Mouse (Mus musculus) 3134 (cell line): ENCODE results near the gene Tvp23a.

ENCODE experiments used
- DNase-seq: peaks from one replicate; pipeline ENCODE4 v3.0.0-alpha.2; 2011; ENCODE audit warnings: low spot score; ENCODE audit not compliant: insufficient read length; ENCODE audit errors: extremely low read depth

Gene Tvp23a

DNA sequence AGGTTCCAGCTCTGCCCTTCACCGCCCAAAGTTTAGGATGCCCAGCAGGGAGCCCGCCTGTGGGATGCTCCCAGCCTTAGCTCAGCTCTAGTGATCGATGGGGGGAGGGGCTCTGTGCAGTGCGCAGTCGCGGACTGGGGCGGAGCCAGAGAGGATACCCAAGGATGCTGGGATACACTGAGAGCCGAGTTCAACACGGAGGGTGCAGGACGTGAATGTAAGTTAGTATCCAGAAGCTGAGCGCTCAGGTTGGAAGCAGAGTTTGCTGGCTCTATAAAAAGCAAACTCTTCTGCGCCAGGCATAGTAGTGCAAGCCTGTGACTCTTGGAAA lies at the start of gene Tvp23a:
Gene Tvp23a (minus strand): TSS at position 99 of the 331 bp plus-strand sequence.
- no peak for DNase-seq

GRCm38 (mm10) chr16:10495824-10496298 lies 48.7 kb upstream of the Tvp23a start:
- DNase-seq: no peak

GRCm38 (mm10) chr16:10492587-10492986 lies 45.4 kb upstream of the Tvp23a start:
- DNase-seq: no peak

DNA sequence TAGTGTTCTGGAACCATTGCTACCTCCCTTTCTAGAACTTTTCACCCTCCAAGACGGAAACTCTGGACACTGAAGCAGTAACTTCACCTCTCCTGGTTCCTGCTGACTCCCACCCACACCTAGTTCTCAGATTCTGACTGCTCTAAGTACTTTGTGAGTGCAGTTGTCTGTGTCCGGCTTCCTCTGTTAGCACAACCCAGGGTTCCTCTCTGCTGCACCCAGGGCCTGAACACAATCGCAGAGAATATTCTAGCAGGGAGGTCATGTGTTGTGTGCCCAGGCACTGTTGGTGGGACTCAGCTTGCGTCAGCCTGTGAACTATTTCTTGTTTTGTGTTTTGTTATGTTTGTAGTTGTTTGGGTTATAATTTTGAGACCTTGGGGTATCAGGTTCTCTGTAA lies 44.6 kb upstream of the Tvp23a start:
- no peak for DNase-seq

GRCm38 (mm10) chr16:10490503-10491150 lies 43.5 kb upstream of the Tvp23a start:
- no peak for DNase-seq

GRCm38 (mm10) chr16:10489904-10490457 lies 42.8 kb upstream of the Tvp23a start:
- no peak for DNase-seq

GRCm38 (mm10) chr16:10489483-10489882 lies 42.3 kb upstream of the Tvp23a start:
- no peak for DNase-seq

GRCm38 (mm10) chr16:10488769-10489481 lies 41.8 kb upstream of the Tvp23a start:
- no peak for DNase-seq

GRCm38 (mm10) chr16:10487895-10488493 lies 40.8 kb upstream of the Tvp23a start:
- DNase-seq: no peak

- no peak for DNase-seq
These were observed 39.8 kb upstream of the Tvp23a start for GRCm38 (mm10) chr16:10486993-10487392.

DNA sequence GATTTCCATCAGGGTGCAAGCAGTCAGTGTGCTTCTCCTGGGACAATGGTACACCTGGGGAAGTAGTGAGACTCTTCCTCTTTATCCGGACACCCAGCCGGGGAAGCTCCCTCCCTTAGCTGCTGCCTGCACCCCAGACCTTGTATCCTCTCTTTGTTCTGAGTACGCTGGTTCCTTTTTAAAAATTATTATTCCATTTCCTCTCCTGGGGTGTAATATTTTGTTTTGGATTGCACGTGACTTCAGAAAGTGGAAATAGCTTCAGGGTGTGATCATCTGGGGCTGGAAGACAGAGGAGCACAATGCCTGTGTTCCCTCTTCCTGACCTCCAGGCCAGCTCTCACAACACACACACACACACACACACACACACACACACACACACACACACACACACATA lies 35.2 kb upstream of the Tvp23a start:
- DNase-seq: no peak

DNA sequence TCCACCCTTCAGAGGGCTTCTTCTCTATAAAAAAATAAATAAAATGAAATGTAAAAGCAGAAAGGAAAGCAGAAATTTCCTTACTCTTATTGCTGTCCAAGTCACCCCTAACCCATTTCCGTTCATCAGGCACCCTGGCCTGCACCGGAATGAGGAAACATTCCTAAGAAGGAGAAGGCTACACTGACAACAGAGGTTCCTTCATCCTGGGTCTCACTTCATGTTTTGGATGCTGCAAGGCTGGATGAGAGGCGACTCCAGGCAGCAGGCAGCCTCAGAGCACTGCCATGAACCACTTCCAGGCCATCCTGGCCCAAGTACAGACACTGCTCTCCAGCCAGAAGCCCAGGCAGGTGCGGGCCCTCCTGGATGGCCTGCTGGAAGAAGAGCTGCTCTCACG lies 32.7 kb upstream of the Tvp23a start, which contains the start of gene Ciita:
Gene Ciita (plus strand): TSS at position 203 of the 400 bp plus-strand sequence.
- no peak for DNase-seq

DNA sequence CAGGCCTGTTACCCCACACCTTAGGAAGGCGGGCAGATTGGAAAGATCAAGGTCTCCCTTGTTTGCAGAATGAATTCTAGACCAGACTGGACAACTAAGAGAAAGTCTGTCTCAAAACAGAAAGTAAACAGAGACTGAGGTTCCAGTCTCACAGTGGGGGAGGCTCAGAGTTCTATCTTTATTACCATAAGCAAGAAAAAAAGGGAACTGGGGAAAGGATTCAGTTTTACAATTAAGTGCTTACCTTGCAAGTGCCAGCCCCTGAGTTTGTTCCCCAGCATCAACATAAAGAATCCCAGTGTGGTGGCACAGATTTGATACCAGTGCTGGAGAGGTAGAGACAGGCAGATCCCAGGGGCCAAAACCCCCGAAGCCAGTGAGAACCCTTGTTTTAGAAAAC lies 28.8 kb upstream of the Tvp23a start:
- DNase-seq: no peak

DNA sequence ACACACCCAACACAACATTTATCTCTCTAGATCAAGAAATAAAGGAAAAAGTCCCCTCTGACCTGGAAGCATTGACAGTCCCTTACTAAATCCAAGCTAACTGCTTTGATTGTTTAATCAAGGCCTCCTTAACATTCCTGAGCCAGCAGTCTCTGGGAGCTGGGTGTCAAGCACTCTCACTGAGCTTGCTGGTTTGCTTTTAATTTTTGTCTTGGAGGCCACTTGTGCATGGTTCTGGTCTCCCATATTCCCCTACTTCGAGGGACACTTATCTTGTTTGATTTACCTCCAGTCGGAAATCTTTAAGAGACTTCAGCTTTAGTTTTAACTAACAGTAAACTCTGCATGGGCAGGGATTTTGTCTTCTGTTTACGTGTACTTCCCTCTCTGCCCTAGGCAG lies 27.8 kb upstream of the Tvp23a start:
- DNase-seq: no peak

GRCm38 (mm10) chr16:10471950-10472349 lies 24.8 kb upstream of the Tvp23a start:
- no peak for DNase-seq

GRCm38 (mm10) chr16:10468201-10468600 lies 21.0 kb upstream of the Tvp23a start:
- DNase-seq: no peak

DNA sequence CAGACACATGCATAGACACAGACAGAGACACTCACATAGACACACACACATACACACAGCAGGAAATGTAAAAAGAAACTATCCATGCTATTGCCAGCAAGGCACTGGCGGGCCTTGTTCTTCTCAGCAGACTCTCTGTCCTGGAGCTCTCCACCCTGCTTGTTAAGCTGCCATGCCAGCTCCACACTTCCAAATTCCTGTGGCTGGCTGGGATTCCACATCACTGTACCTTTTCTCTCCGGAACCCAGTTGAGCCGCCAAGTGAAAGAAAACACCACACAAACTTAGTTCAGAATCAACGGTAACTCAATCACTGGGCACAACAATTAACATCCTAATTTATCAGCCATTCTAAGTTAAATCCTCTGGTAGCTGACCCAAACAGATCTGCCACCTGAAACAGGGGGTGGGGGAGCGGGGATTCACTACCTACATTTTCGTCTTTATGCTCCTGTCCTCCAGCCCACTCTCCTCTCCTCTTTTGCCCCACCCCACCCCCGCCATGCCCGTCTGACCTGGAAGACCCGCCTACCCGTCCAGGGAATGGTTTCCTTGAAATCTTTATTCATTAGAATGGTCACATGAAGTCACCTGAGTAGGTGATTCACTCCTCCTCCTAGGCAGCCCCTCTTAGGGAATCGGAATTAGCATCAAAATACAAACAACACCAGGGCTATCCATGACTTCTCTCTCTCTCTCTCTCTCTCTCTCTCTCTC lies 20.4 kb upstream of the Tvp23a start:
- DNase-seq: peak; percentile 51

- DNase-seq: peak; percentile 53
These were observed 18.0 kb upstream of the Tvp23a start for GRCm38 (mm10) chr16:10465011-10465681.

DNA sequence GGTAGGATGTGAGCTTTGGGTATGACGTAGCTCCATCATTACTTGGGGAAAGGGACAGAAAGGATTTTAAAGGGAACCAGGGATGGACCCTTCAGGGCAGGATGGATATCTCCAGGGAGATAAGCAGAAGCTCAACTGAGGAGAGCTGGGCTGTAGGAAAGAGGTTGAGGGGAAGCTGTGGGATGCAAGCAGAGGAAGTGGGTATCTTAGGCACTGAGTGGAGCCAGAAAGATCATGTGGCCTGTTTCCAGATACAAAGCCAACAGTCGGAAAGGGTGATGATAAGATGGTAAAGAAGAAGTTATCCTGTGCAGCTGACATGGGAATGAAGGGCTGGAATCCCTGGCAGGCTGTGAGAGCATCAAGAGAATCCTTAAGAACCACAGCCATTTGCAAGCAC lies 14.0 kb upstream of the Tvp23a start:
- DNase-seq: no peak

DNA sequence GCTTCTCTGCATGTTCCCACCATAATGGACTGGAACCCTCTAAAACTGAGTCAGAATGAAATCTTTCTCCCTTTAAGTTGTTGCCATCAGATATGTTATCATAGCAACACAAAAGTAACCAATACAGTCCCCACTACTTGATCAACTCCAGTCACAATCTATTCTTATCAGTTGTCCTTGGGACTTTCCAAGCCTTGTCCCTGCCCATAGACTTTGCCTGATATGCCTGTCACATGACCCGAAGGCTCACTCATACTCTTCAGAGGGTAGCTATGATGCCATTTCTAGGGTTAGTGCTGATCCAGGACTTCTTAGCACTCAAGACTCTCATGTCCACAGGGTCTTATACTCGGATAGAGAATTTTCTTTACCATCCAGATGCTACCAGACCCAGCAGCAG lies 13.0 kb upstream of the Tvp23a start:
- no peak for DNase-seq
